Mouse (Mus musculus): ENCODE data around the gene Ube2ql1.

- no peak for TF ChIP-seq GATA1 (IDR thresholded peaks at IDR 0.05; ENCODE audit: low read length)
- TF ChIP-seq TAL1 (IDR thresholded peaks at IDR 0.05; ENCODE audit: low read length), result no peak
Measured at GRCm38 (mm10) chr13:69758979-69759378, 19.3 kb upstream of the Ube2ql1 start.
